Mouse (Mus musculus): ENCODE results near the gene Bpgm.
A peak's percentile ranks its signal among the peaks of the same experiment; 100 is the strongest.

The Bpgm gene

GRCm38 (mm10) chr6:34528131-34528530 is 52.1 kb downstream of the Bpgm start:
- DNase-seq (ENCODE audit: low spot score in 2 of 2): no peak

GRCm38 (mm10) chr6:34529992-34530391 is 54.0 kb downstream of the Bpgm start:
- DNase-seq (ENCODE audit: low spot score in 2 of 2): no peak

GRCm38 (mm10) chr6:34533055-34533454 is 57.0 kb downstream of the Bpgm start:
- DNase-seq (ENCODE audit: low spot score in 2 of 2): no peak

- DNase-seq (ENCODE audit: low spot score in 2 of 2): no peak
Measured at GRCm38 (mm10) chr6:34533896-34534295, 57.9 kb downstream of the Bpgm start.

GRCm38 (mm10) chr6:34542866-34543265 is 66.9 kb downstream of the Bpgm start:
- no peak for DNase-seq (ENCODE audit: low spot score in 2 of 2)

- no peak for DNase-seq (ENCODE audit: low spot score in 2 of 2)
Measured at GRCm38 (mm10) chr6:34543303-34544206, 67.5 kb downstream of the Bpgm start.

GRCm38 (mm10) chr6:34544207-34544602 is 68.2 kb downstream of the Bpgm start:
- DNase-seq (ENCODE audit: low spot score in 2 of 2): no peak

- DNase-seq (ENCODE audit: low spot score in 2 of 2): no peak
Measured at GRCm38 (mm10) chr6:34545286-34545685, 69.3 kb downstream of the Bpgm start.

- DNase-seq (ENCODE audit: low spot score in 2 of 2): no peak
Measured at GRCm38 (mm10) chr6:34548406-34548990, 72.5 kb downstream of the Bpgm start.

- DNase-seq (ENCODE audit: low spot score in 2 of 2): peak in 1 of 2 experiments; percentile 15
Measured at GRCm38 (mm10) chr6:34549017-34549416, 73.0 kb downstream of the Bpgm start.

GRCm38 (mm10) chr6:34552489-34553157 is 76.6 kb downstream of the Bpgm start:
- DNase-seq (ENCODE audit: low spot score in 2 of 2): no peak

- no peak for DNase-seq (ENCODE audit: low spot score in 2 of 2)
Measured at GRCm38 (mm10) chr6:34554291-34554997, 78.4 kb downstream of the Bpgm start.
